Mouse (Mus musculus): ENCODE data around the gene Hdac9. TPM values are rescaled to one million over a fixed set of nuclear protein-coding genes. Genes with fewer than 3 reads are reported as not detected.

The Hdac9 gene
- polyA plus RNA-seq, 1 experiment from 2014 or later: 3.3 TPM

DNA sequence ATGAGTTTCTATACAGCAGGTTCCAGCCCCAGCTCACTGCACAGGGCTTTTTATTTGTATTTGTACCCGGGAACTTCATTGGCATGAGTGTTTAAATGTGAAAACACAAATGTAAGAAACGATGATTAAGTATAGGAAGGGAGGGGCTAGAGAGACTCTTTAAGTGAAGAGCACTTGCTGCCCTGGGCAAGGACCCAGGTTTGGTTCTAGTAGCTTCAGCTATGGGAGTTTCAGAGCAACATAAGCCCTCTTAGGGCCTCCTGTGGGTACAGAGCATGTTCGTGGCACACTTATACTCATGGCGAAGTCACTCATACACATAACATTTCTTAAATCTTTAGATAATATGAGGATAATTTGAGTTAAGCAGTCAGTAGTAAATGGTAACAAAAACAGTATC, 243.4 kb downstream of the Hdac9 start:
- ATAC-seq (replicated peaks; ENCODE audit: low FRiP score, low read depth): no peak
- Histone ChIP-seq H3K4me3 (replicated peaks; ENCODE audit: low read depth, low read length) (no peak overlapping the region), H3K36me3 (ENCODE audit: insufficient read depth, low read length) (no peaks in the 10 kb centered on the region), H3K4me1 (replicated peaks; ENCODE audit: insufficient read depth, low read length) (no peaks in the 10 kb centered on the region), H3K9me3 (replicated peaks; ENCODE audit: low read length) (no peaks in the 10 kb centered on the region), H3K27ac (no peak overlapping the region), H3K9ac (ENCODE audit: low read depth, low read length) (no peak overlapping the region), H3K4me2 (ENCODE audit: low read length) (no peak overlapping the region), H3K27me3 (ENCODE audit: insufficient read depth, low read length) (no peaks in the 10 kb centered on the region)
- WGBS: 83% methylated on average over 4 of the region's 4 CpGs
- no peak for TF ChIP-seq CTCF (IDR thresholded peaks at IDR 0.05; ENCODE audit: low read depth)
- DNase-seq (ENCODE audit: low spot score): no peak

GRCm38 (mm10) chr12:34664758-34665157, 252.1 kb downstream of the Hdac9 start:
- Histone ChIP-seq H3K4me3 (replicated peaks; ENCODE audit: low read depth, low read length) (no peak overlapping the region), H3K9ac (ENCODE audit: low read depth, low read length) (no peak overlapping the region), H3K9me3 (replicated peaks; ENCODE audit: low read length) (no peaks in the 10 kb centered on the region), H3K4me1 (replicated peaks; ENCODE audit: insufficient read depth, low read length) (no peaks in the 10 kb centered on the region), H3K4me2 (ENCODE audit: low read length) (no peak overlapping the region), H3K27ac (no peak overlapping the region), H3K36me3 (ENCODE audit: insufficient read depth, low read length) (no peaks in the 10 kb centered on the region), H3K27me3 (ENCODE audit: insufficient read depth, low read length) (no peaks in the 10 kb centered on the region)
- ATAC-seq (replicated peaks; ENCODE audit: low FRiP score, low read depth) (no peak), DNase-seq (ENCODE audit: low spot score) (peak; percentile 82)
- TF ChIP-seq CTCF (IDR thresholded peaks at IDR 0.05; ENCODE audit: low read depth): peak; percentile 90
- 4% methylated on average over 3 of the region's 3 CpGs for WGBS

- peak; percentile 56; the same call in 1 of the 2 replicates for TF ChIP-seq CTCF (IDR thresholded peaks at IDR 0.05; ENCODE audit: low read depth)
- H3K4me2 ChIP-seq (ENCODE audit: low read length): no peak overlapping the region
- H3K9ac ChIP-seq (ENCODE audit: low read depth, low read length): no peak overlapping the region
- no peaks in the 10 kb centered on the region for H3K9me3 ChIP-seq (replicated peaks; ENCODE audit: low read length)
- no peaks in the 10 kb centered on the region for H3K36me3 ChIP-seq (ENCODE audit: insufficient read depth, low read length)
- DNase-seq (ENCODE audit: low spot score) (peak; percentile 26), ATAC-seq (replicated peaks; ENCODE audit: low FRiP score, low read depth) (peak; percentile 63)
- no peak overlapping the region for H3K4me3 ChIP-seq (replicated peaks; ENCODE audit: low read depth, low read length)
- H3K4me1 ChIP-seq (replicated peaks; ENCODE audit: insufficient read depth, low read length): no peaks in the 10 kb centered on the region
- H3K27ac ChIP-seq: no peak overlapping the region
- H3K27me3 ChIP-seq (ENCODE audit: insufficient read depth, low read length): no peaks in the 10 kb centered on the region
Measured at GRCm38 (mm10) chr12:34661378-34661777, 255.5 kb downstream of the Hdac9 start.

DNA sequence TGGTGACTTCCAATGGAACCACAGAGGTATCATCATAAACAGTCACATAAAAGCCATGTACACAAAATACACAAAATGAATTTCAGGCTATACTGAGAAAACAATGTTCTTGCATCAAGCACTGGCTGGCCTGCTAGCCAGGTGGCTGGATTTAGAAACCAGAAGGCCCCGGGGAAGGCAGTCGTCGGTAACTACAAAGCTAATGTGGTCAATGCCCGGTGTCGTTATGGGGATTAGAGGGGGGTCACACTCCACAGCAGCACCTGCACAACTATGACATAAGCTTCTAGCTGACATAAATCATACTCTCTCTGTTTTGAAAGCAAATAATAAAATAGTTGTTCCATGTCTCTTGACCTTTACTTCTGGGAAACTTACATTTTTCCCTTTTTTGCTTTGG, 256.9 kb downstream of the Hdac9 start:
- no peak overlapping the region for H3K4me3 ChIP-seq (replicated peaks; ENCODE audit: low read depth, low read length)
- ATAC-seq (replicated peaks; ENCODE audit: low FRiP score, low read depth) (no peak), DNase-seq (ENCODE audit: low spot score) (no peak)
- H3K4me2 ChIP-seq (ENCODE audit: low read length): no peak overlapping the region
- H3K36me3 ChIP-seq (ENCODE audit: insufficient read depth, low read length): no peaks in the 10 kb centered on the region
- H3K9me3 ChIP-seq (replicated peaks; ENCODE audit: low read length): no peaks in the 10 kb centered on the region
- TF ChIP-seq CTCF (IDR thresholded peaks at IDR 0.05; ENCODE audit: low read depth): no peak
- H3K9ac ChIP-seq (ENCODE audit: low read depth, low read length): no peak overlapping the region
- H3K27ac ChIP-seq: no peak overlapping the region
- no peaks in the 10 kb centered on the region for H3K4me1 ChIP-seq (replicated peaks; ENCODE audit: insufficient read depth, low read length)
- H3K27me3 ChIP-seq (ENCODE audit: insufficient read depth, low read length): no peaks in the 10 kb centered on the region
- WGBS: 50% methylated on average over 5 of the region's 5 CpGs

GRCm38 (mm10) chr12:34658568-34658967, 258.3 kb downstream of the Hdac9 start:
- Histone ChIP-seq H3K9me3 (replicated peaks; ENCODE audit: low read length) (no peaks in the 10 kb centered on the region), H3K27me3 (ENCODE audit: insufficient read depth, low read length) (no peaks in the 10 kb centered on the region), H3K4me1 (replicated peaks; ENCODE audit: insufficient read depth, low read length) (no peaks in the 10 kb centered on the region), H3K36me3 (ENCODE audit: insufficient read depth, low read length) (no peaks in the 10 kb centered on the region), H3K4me3 (replicated peaks; ENCODE audit: low read depth, low read length) (no peak overlapping the region), H3K9ac (ENCODE audit: low read depth, low read length) (no peak overlapping the region), H3K4me2 (ENCODE audit: low read length) (no peak overlapping the region), H3K27ac (no peak overlapping the region)
- no peak for TF ChIP-seq CTCF (IDR thresholded peaks at IDR 0.05; ENCODE audit: low read depth)
- ATAC-seq (replicated peaks; ENCODE audit: low FRiP score, low read depth) (no peak), DNase-seq (ENCODE audit: low spot score) (no peak)
- 45% methylated on average over 3 of the region's 3 CpGs for WGBS

GRCm38 (mm10) chr12:34658119-34658518, 258.8 kb downstream of the Hdac9 start:
- Histone ChIP-seq H3K9me3 (replicated peaks; ENCODE audit: low read length) (no peaks in the 10 kb centered on the region), H3K27ac (no peak overlapping the region), H3K4me2 (ENCODE audit: low read length) (no peak overlapping the region), H3K9ac (ENCODE audit: low read depth, low read length) (no peak overlapping the region), H3K4me3 (replicated peaks; ENCODE audit: low read depth, low read length) (no peak overlapping the region), H3K36me3 (ENCODE audit: insufficient read depth, low read length) (no peaks in the 10 kb centered on the region), H3K27me3 (ENCODE audit: insufficient read depth, low read length) (no peaks in the 10 kb centered on the region), H3K4me1 (replicated peaks; ENCODE audit: insufficient read depth, low read length) (no peaks in the 10 kb centered on the region)
- ATAC-seq (replicated peaks; ENCODE audit: low FRiP score, low read depth) (no peak), DNase-seq (ENCODE audit: low spot score) (peak; percentile 88)
- 38% methylated on average over 6 of the region's 6 CpGs for WGBS
- TF ChIP-seq CTCF (IDR thresholded peaks at IDR 0.05; ENCODE audit: low read depth): peak; percentile 83

- TF ChIP-seq CTCF (IDR thresholded peaks at IDR 0.05; ENCODE audit: low read depth): peak; percentile 56; the same call in 1 of the 2 replicates
- DNase-seq (ENCODE audit: low spot score) (peak; percentile 31), ATAC-seq (replicated peaks; ENCODE audit: low FRiP score, low read depth) (no peak)
- 21% methylated on average over 3 of the region's 3 CpGs for WGBS
- Histone ChIP-seq H3K27me3 (ENCODE audit: insufficient read depth, low read length) (no peaks in the 10 kb centered on the region), H3K9me3 (replicated peaks; ENCODE audit: low read length) (no peaks in the 10 kb centered on the region), H3K4me2 (ENCODE audit: low read length) (no peak overlapping the region), H3K27ac (no peak overlapping the region), H3K9ac (ENCODE audit: low read depth, low read length) (no peak overlapping the region), H3K4me3 (replicated peaks; ENCODE audit: low read depth, low read length) (no peak overlapping the region), H3K36me3 (ENCODE audit: insufficient read depth, low read length) (no peaks in the 10 kb centered on the region), H3K4me1 (replicated peaks; ENCODE audit: insufficient read depth, low read length) (no peaks in the 10 kb centered on the region)
Measured at GRCm38 (mm10) chr12:34653615-34654014, 263.3 kb downstream of the Hdac9 start.
